Mouse (Mus musculus): ENCODE measurements around the gene Rreb1. TPM values are rescaled to one million over a fixed set of nuclear protein-coding genes. Genes with fewer than 3 reads are reported as not detected.

Gene Rreb1
- total and polyA plus RNA-seq, 2 experiments: 9.0 to 12.4 TPM

DNA sequence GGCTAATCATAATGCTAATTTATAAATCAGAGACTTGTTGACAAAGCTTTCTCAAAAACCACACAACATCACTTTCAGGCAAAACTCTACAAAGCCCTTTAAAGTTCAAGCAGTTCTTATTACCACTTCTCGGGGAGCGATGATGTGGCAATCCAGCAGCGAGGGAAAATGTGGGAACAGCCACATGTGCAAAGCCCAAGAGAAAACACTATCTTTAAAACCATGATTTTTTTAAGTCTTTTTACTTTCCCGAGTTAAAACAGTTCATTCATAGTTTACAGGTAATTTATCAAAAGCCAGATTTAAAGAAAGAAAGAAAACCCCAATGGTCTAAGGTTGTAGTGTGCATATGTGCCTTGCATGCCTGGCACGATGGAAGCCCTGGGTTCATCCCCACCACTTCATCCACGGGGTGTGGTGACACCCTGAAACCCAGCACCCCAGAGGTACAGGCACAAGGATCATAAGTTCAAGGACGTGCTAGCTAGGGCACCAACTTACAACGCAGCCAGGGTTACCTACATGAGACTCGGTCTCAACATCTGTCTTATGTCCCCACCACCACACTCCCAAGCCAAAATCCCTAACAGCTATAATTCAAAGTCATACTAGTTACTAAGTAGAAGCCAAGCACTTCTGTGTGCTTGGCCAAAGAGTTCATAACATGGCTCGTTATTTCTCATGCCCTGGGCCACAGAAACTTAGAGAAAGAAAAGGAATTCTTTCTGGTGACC is 214.6 kb downstream of the Rreb1 start:
- WGBS: 5% methylated on average over 10 of the region's 10 CpGs
- DNase-seq (ENCODE audit: extremely low read depth, low read depth, low spot score): peak; percentile 59

GRCm38 (mm10) chr13:37993376-37993703 is 215.1 kb downstream of the Rreb1 start:
- TF ChIP-seq CTCF (IDR thresholded peaks at IDR 0.05; ENCODE audit: low read depth, low read length): no peak
- no peak for TF ChIP-seq POLR2A (IDR thresholded peaks at IDR 0.05; ENCODE audit: extremely low read depth, insufficient read depth, low read length)
- Histone ChIP-seq H3K4me1 (ENCODE audit: control insufficient read depth, insufficient read depth, low read length) (peaks cover 3% of the 10 kb centered on the region; the same call in 1 of the 2 replicates), H3K9ac (ENCODE audit: low read depth, low read length) (peak overlapping the region; percentile 99), H3K27me3 (ENCODE audit: control insufficient read depth, insufficient read depth, low read length) (no peaks in the 10 kb centered on the region), H3K4me3 (ENCODE audit: insufficient read depth, low read depth, low read length) (peak overlapping the region; percentile 99), H3K27ac (replicated peaks; ENCODE audit: insufficient read depth, low read depth, low read length) (peak overlapping the region; percentile 83), H3K36me3 (ENCODE audit: control insufficient read depth, insufficient read depth, low read length) (peaks cover 19% of the 10 kb centered on the region), H3K79me2 (ENCODE audit: control insufficient read depth, insufficient read depth, low read length) (peaks cover 11% of the 10 kb centered on the region; the same call in 1 of the 2 replicates)
- WGBS: under 1% methylated on average over 17 of the region's 17 CpGs
- peak; percentile 13 for DNase-seq (ENCODE audit: extremely low read depth, low read depth, low spot score)

More for the DNA sequence above, 214.6 kb downstream of the Rreb1 start:
- Histone ChIP-seq H3K27me3 (ENCODE audit: control insufficient read depth, insufficient read depth, low read length) (no peaks in the 10 kb centered on the region), H3K36me3 (ENCODE audit: control insufficient read depth, insufficient read depth, low read length) (peaks cover 23% of the 10 kb centered on the region), H3K4me3 (ENCODE audit: insufficient read depth, low read depth, low read length) (peak overlapping the region; percentile 99), H3K9ac (ENCODE audit: low read depth, low read length) (peak overlapping the region; percentile 99), H3K27ac (replicated peaks; ENCODE audit: insufficient read depth, low read depth, low read length) (peak overlapping the region; percentile 13; the same call in 1 of the 2 replicates), H3K4me1 (ENCODE audit: control insufficient read depth, insufficient read depth, low read length) (peaks cover 3% of the 10 kb centered on the region; the same call in 1 of the 2 replicates), H3K79me2 (ENCODE audit: control insufficient read depth, insufficient read depth, low read length) (peaks cover 11% of the 10 kb centered on the region; the same call in 1 of the 2 replicates)
- no peak for TF ChIP-seq POLR2A (IDR thresholded peaks at IDR 0.05; ENCODE audit: extremely low read depth, insufficient read depth, low read length)
- no peak for TF ChIP-seq CTCF (IDR thresholded peaks at IDR 0.05; ENCODE audit: low read depth, low read length)

DNA sequence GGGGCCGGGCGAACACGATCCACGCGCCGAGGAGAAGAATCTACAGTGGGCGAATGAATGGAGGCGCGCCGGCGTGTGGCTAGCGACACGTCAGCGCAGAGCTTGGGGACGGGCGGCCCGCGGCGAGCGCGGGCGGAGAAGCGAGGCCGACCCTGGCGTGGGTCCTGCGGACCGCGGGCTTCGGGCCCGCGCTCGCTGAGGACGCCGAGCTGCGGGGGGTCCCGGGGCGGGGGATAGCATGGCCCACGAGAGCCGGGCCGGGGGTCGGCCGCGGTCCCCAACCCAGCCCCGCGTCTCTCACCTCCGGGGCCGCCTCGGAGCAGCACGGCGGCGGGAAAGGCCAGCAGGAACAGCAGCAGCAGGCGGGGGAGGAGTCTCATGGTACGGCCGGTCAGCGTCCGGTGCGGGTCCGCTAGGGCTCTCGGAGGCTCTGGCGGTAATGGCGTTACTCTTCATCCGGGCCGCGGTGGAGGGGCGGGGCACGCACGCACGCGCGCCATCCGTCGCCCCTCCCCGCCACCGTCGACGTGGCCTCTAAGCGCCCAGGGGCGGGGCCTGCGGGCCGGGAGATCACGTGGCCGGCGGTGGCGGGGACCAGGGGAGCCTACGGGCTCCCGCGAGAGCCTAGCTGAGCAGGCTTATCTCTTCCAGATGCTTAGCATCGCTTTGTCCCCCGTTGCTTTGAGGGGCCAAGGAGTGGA is 215.7 kb downstream of the Rreb1 start, which contains the start of gene Ssr1:
Gene Ssr1, minus strand, starts transcription at position 514 of the 701 bp plus-strand sequence.
- under 1% methylated on average over 89 of the region's 89 CpGs for WGBS
- H3K4me1 ChIP-seq (ENCODE audit: control insufficient read depth, insufficient read depth, low read length): peaks cover 3% of the 10 kb centered on the region; the same call in 1 of the 2 replicates
- no peaks in the 10 kb centered on the region for H3K27me3 ChIP-seq (ENCODE audit: control insufficient read depth, insufficient read depth, low read length)
- TF ChIP-seq CTCF (IDR thresholded peaks at IDR 0.05; ENCODE audit: low read depth, low read length) (no peak), POLR2A (IDR thresholded peaks at IDR 0.05; ENCODE audit: extremely low read depth, insufficient read depth, low read length) (peak; percentile 80)
- H3K79me2 ChIP-seq (ENCODE audit: control insufficient read depth, insufficient read depth, low read length): peaks cover 11% of the 10 kb centered on the region; the same call in 1 of the 2 replicates
- H3K36me3 ChIP-seq (ENCODE audit: control insufficient read depth, insufficient read depth, low read length): peaks cover 14% of the 10 kb centered on the region
- H3K27ac ChIP-seq (replicated peaks; ENCODE audit: insufficient read depth, low read depth, low read length): peak within 1 kb of the TSS; percentile 83
- H3K9ac ChIP-seq (ENCODE audit: low read depth, low read length): peak within 1 kb of the TSS; percentile 99
- peak; percentile 69 for DNase-seq (ENCODE audit: extremely low read depth, low read depth, low spot score)
- H3K4me3 ChIP-seq (ENCODE audit: insufficient read depth, low read depth, low read length): peak within 1 kb of the TSS; percentile 99

DNA sequence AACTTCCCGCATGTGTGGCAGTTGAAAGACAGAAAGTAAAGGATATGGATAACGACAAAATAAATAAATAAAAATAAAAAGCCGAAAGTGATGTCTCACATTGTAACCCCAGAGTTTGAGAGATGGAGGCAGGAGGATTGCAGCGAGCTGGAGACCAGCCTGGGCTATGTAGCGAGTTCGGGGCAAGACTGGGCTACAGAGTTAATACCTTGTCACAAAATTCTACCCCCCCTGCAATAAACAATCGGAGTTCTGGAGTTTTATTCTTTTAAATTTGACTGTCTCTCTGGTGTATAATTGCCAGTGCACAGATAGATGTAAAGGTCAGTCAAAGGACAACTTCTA is 216.2 kb downstream of the Rreb1 start:
- H3K27ac ChIP-seq (replicated peaks; ENCODE audit: insufficient read depth, low read depth, low read length): no peak overlapping the region
- peak overlapping the region; percentile 99 for H3K4me3 ChIP-seq (ENCODE audit: insufficient read depth, low read depth, low read length)
- TF ChIP-seq POLR2A (IDR thresholded peaks at IDR 0.05; ENCODE audit: extremely low read depth, insufficient read depth, low read length) (no peak), CTCF (IDR thresholded peaks at IDR 0.05; ENCODE audit: low read depth, low read length) (no peak)
- H3K4me1 ChIP-seq (ENCODE audit: control insufficient read depth, insufficient read depth, low read length): peaks cover 3% of the 10 kb centered on the region; the same call in 1 of the 2 replicates
- H3K36me3 ChIP-seq (ENCODE audit: control insufficient read depth, insufficient read depth, low read length): peaks cover 10% of the 10 kb centered on the region
- 14% methylated on average over 7 of the region's 7 CpGs for WGBS
- DNase-seq (ENCODE audit: extremely low read depth, low read depth, low spot score): no peak
- no peaks in the 10 kb centered on the region for H3K27me3 ChIP-seq (ENCODE audit: control insufficient read depth, insufficient read depth, low read length)
- H3K9ac ChIP-seq (ENCODE audit: low read depth, low read length): no peak overlapping the region
- peaks cover 11% of the 10 kb centered on the region; the same call in 1 of the 2 replicates for H3K79me2 ChIP-seq (ENCODE audit: control insufficient read depth, insufficient read depth, low read length)

DNA sequence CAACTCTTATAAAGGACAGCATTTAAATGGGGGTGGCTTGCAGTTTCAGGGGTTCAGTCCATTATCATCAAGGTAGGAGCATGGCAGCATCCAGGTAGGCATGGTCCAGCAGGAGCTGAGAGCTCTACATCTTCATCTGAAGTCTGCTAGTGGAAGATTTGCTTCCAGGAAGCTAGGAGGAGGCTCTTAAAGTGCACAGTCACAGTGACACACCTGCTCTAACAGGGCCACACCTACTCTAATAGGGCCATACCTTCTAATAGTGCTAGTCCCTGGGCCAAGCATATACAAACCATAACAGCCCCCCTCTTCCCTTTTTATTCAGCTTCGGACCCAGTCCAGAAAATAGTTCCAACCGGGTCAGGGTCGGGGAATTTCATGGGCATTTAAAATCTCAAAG is 221.5 kb downstream of the Rreb1 start:
- 80% methylated on average over 3 of the region's 3 CpGs for WGBS
- Histone ChIP-seq H3K9ac (ENCODE audit: low read depth, low read length) (no peak overlapping the region), H3K4me1 (ENCODE audit: control insufficient read depth, insufficient read depth, low read length) (no peaks in the 10 kb centered on the region), H3K27me3 (ENCODE audit: control insufficient read depth, insufficient read depth, low read length) (no peaks in the 10 kb centered on the region), H3K36me3 (ENCODE audit: control insufficient read depth, insufficient read depth, low read length) (no peaks in the 10 kb centered on the region), H3K4me3 (ENCODE audit: insufficient read depth, low read depth, low read length) (no peak overlapping the region), H3K27ac (replicated peaks; ENCODE audit: insufficient read depth, low read depth, low read length) (no peak overlapping the region), H3K79me2 (ENCODE audit: control insufficient read depth, insufficient read depth, low read length) (no peaks in the 10 kb centered on the region)
- no peak for DNase-seq (ENCODE audit: extremely low read depth, low read depth, low spot score)
- TF ChIP-seq POLR2A (IDR thresholded peaks at IDR 0.05; ENCODE audit: extremely low read depth, insufficient read depth, low read length) (no peak), CTCF (IDR thresholded peaks at IDR 0.05; ENCODE audit: low read depth, low read length) (no peak)

Other genes with a start within 250 kb of the Rreb1 start
- gene Ssr1, start 215.8 kb downstream of the Rreb1 start, total RNA-seq (2014; rRNA removed): 24.2 and 25.6 TPM in 2 replicates
- gene Ssr1, start 215.8 kb downstream of the Rreb1 start, polyA plus RNA-seq (2012; rRNA removed): 5.9 and 6.9 TPM in 2 replicates

Data from liver, adult 2 months (tissue).